Mouse (Mus musculus): ENCODE measurements around the gene Rabif. TPM values are rescaled to one million over a fixed set of nuclear protein-coding genes. Genes with fewer than 3 reads are reported as not detected.
A peak's percentile ranks its signal among the peaks of the same experiment; 100 is the strongest.

The Rabif gene
- polyA plus RNA-seq, 1 experiment from 2014 or later, result 40.3 TPM

DNA sequence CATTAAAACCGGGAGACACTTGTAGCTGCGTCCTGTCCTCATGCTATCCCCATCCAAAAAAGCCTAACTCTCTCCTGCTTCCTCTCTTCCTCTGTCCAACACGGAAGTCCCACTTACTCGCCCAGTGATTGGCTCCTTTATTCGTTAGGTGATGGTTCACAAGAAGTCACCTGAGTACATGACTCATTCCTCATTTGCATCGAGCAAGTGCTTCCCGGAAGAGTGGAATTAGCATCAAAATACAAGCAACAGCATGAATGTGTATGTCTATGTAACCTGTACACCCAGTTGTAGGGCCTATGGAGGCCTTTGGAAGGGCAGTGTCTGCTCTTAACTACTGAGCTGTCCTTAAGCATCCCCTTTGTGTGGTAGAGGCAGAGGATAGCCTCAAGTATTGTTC is 2.2 kb upstream of the Rabif start:
- Histone ChIP-seq H3K27ac (no peak overlapping the region), H3K4me3 (no peak overlapping the region), H3K27me3 (ENCODE audit: insufficient read depth, poor library complexity, severe bottlenecking) (no peaks in the 10 kb centered on the region), H3K9me3 (no peaks in the 10 kb centered on the region), H3K36me3 (peaks cover 34% of the 10 kb centered on the region), H3K4me1 (peaks cover 9% of the 10 kb centered on the region; the same call in 1 of the 2 replicates)
- 71% methylated on average over 7 of the region's 7 CpGs for WGBS
- DNase-seq (ENCODE audit: low spot score), result no peak

GRCm38 (mm10) chr1:134493496-134493895 is 952 bp upstream of the Rabif start:
- Histone ChIP-seq H3K4me1 (peaks cover 9% of the 10 kb centered on the region; the same call in 1 of the 2 replicates), H3K4me3 (peak overlapping the region; percentile 82), H3K27ac (peak overlapping the region; percentile 94), H3K9me3 (no peaks in the 10 kb centered on the region), H3K36me3 (peaks cover 22% of the 10 kb centered on the region), H3K27me3 (ENCODE audit: insufficient read depth, poor library complexity, severe bottlenecking) (no peaks in the 10 kb centered on the region)
- DNase-seq (ENCODE audit: low spot score), result no peak
- WGBS, result 86% methylated on average over 2 of the region's 2 CpGs

GRCm38 (mm10) chr1:134493956-134494355 is 492 bp upstream of the Rabif start:
- H3K4me1 ChIP-seq, result peaks cover 9% of the 10 kb centered on the region; the same call in 1 of the 2 replicates
- no peaks in the 10 kb centered on the region for H3K9me3 ChIP-seq
- peak overlapping the region; percentile 94 for H3K27ac ChIP-seq
- peaks cover 22% of the 10 kb centered on the region for H3K36me3 ChIP-seq
- 27% methylated on average over 5 of the region's 5 CpGs for WGBS
- peak overlapping the region; percentile 82 for H3K4me3 ChIP-seq
- no peak for DNase-seq (ENCODE audit: low spot score)
- no peaks in the 10 kb centered on the region for H3K27me3 ChIP-seq (ENCODE audit: insufficient read depth, poor library complexity, severe bottlenecking)

DNA sequence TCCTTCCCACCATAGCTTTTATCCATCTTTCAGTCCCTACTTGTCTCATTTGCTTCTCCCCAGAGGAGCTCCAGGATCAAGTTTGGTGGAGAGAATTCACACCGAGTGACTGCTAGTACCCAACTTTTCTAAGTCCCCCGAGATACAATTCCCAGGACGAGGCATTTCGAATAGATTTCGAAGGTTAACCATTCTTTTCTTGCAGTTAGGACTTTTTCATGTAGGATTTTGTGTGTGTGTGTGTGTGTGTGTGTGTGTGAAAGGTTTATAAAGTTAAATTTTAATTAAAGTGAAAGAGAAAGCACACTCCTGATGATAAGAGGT is 730 bp downstream of the Rabif start:
- Histone ChIP-seq H3K4me3 (peak overlapping the region; percentile 82), H3K9me3 (no peaks in the 10 kb centered on the region), H3K27ac (peak overlapping the region; percentile 94), H3K27me3 (ENCODE audit: insufficient read depth, poor library complexity, severe bottlenecking) (no peaks in the 10 kb centered on the region), H3K4me1 (peaks cover 9% of the 10 kb centered on the region; the same call in 1 of the 2 replicates), H3K36me3 (peaks cover 12% of the 10 kb centered on the region; the same call in 1 of the 2 replicates)
- no peak for DNase-seq (ENCODE audit: low spot score)
- 24% methylated on average over 5 of the region's 5 CpGs for WGBS

DNA sequence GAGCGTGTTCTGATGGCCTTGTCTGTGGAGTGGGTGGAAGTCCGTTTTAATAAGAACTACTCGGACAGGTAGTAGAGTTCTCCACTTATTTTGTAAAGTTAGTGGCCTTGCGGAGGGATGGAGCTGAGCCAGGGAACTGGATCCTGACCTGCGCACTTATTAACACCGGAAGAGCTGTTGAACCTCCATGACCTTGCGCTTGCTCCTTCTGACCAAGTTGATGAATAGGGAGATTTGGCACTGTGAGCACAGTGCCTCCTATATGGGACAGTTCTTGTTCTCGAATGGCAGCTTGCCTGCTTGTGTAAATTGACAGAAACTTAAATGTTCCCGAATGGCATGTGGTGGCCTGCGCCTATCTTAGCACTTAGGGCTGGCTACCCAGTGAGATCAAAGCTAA is 1.5 kb downstream of the Rabif start:
- no peak for DNase-seq (ENCODE audit: low spot score)
- peaks cover 9% of the 10 kb centered on the region; the same call in 1 of the 2 replicates for H3K4me1 ChIP-seq
- H3K27ac ChIP-seq, result no peak overlapping the region
- H3K9me3 ChIP-seq, result no peaks in the 10 kb centered on the region
- H3K27me3 ChIP-seq (ENCODE audit: insufficient read depth, poor library complexity, severe bottlenecking), result no peaks in the 10 kb centered on the region
- 86% methylated on average over 10 of the region's 10 CpGs for WGBS
- H3K36me3 ChIP-seq, result peaks cover 13% of the 10 kb centered on the region; the same call in 1 of the 2 replicates
- H3K4me3 ChIP-seq, result peak overlapping the region; percentile 82; the same call in 1 of the 2 replicates

- Histone ChIP-seq H3K4me3 (no peak overlapping the region), H3K27ac (no peak overlapping the region), H3K4me1 (peaks cover 3% of the 10 kb centered on the region; the same call in 1 of the 2 replicates)
These were observed 6.5 kb downstream of the Rabif start for GRCm38 (mm10) chr1:134500916-134501315.

DNA sequence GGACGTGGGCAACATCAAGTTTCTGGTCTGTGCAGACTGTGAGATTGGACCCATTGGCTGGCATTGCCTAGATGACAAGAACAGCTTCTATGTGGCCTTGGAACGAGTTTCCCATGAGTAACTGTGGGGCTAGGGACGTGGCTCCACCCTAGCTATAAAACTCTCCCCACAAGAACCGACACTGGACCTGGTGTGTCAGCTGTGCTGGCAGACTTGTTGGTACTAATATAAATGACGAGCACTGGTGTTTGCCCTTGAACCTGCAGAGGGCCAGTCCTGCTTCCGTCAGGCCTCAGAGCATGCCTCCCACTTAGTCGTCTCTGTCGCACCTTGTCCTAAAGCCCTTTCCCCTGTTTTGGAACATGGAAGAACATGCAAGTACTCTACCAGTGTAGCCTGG is 11.8 kb downstream of the Rabif start:
- Histone ChIP-seq H3K27me3 (ENCODE audit: insufficient read depth, poor library complexity, severe bottlenecking) (no peaks in the 10 kb centered on the region), H3K36me3 (peaks cover 63% of the 10 kb centered on the region)
- WGBS, result 84% methylated on average over 8 of the region's 8 CpGs

More at GRCm38 (mm10) chr1:134500916-134501315, 6.5 kb downstream of the Rabif start:
- H3K27me3 ChIP-seq (ENCODE audit: insufficient read depth, poor library complexity, severe bottlenecking), result no peaks in the 10 kb centered on the region
- no peak for DNase-seq (ENCODE audit: low spot score)
- WGBS, result 100% methylated on average over 1 of the region's 1 CpGs
- H3K36me3 ChIP-seq, result peaks cover 42% of the 10 kb centered on the region
- H3K9me3 ChIP-seq, result no peaks in the 10 kb centered on the region

DNA sequence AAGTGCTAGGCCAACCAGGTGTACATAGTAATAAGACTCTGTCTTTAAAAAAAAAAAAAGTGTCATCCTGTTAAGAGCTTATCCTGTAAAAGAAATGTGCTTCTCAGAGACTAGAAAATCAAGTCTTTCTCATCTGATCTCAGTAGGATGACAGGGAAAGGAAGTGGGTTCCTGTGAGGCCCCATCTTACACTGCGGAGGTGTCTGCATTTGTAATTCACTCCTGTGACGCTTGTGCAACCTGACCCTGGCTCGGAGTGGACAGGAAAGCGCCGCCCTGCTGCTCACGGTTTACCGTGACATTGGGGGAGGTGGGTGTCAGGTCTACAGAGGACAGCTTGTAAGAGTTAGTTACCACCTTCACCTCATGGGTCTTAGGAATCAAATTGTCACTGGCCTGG is 15.6 kb downstream of the Rabif start:
- Histone ChIP-seq H3K4me3 (no peak overlapping the region), H3K4me1 (peaks cover 9% of the 10 kb centered on the region), H3K27me3 (ENCODE audit: insufficient read depth, poor library complexity, severe bottlenecking) (peaks cover 36% of the 10 kb centered on the region), H3K36me3 (peaks cover 42% of the 10 kb centered on the region), H3K9me3 (no peaks in the 10 kb centered on the region), H3K27ac (no peak overlapping the region)
- DNase-seq (ENCODE audit: low spot score), result no peak
- WGBS, result 47% methylated on average over 7 of the region's 7 CpGs

More for the DNA sequence above, 11.8 kb downstream of the Rabif start:
- no peaks in the 10 kb centered on the region for H3K4me1 ChIP-seq
- no peak for DNase-seq (ENCODE audit: low spot score)
- H3K4me3 ChIP-seq, result no peak overlapping the region
- no peaks in the 10 kb centered on the region for H3K9me3 ChIP-seq
- H3K27ac ChIP-seq, result no peak overlapping the region

- Histone ChIP-seq H3K27ac (no peak overlapping the region), H3K9me3 (no peaks in the 10 kb centered on the region), H3K27me3 (ENCODE audit: insufficient read depth, poor library complexity, severe bottlenecking) (peaks cover 39% of the 10 kb centered on the region), H3K4me3 (no peak overlapping the region), H3K4me1 (peaks cover 22% of the 10 kb centered on the region), H3K36me3 (peaks cover 22% of the 10 kb centered on the region)
- WGBS, result 73% methylated on average over 4 of the region's 4 CpGs
- DNase-seq (ENCODE audit: low spot score), result no peak
These were observed 17.7 kb downstream of the Rabif start for GRCm38 (mm10) chr1:134512183-134512582.

DNA sequence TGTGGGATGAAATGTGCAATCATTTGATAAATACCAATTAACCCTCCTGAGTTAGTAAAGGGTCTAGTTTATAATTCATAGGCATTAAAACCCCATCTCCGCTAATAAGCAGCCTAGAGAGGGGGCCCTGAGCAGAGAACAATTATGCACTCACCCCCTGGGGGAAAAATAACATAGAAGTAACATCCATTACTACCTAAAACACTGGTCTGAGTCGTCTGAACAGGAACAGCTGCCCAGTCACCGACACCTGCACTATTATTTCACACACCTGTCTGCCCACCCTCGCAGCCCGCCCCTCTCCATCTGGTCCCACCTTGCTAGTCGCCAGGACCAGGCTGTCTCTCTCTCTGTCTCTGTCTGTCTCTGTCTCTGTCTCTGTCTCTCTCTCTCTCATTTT is 18.1 kb downstream of the Rabif start:
- no peak for DNase-seq (ENCODE audit: low spot score)
- Histone ChIP-seq H3K4me1 (peaks cover 22% of the 10 kb centered on the region), H3K27me3 (ENCODE audit: insufficient read depth, poor library complexity, severe bottlenecking) (peaks cover 39% of the 10 kb centered on the region), H3K4me3 (peak overlapping the region; percentile 68; the same call in 1 of the 2 replicates), H3K27ac (no peak overlapping the region), H3K9me3 (no peaks in the 10 kb centered on the region), H3K36me3 (peaks cover 18% of the 10 kb centered on the region)
- WGBS, result 52% methylated on average over 6 of the region's 6 CpGs

- Histone ChIP-seq H3K9me3 (no peaks in the 10 kb centered on the region), H3K27me3 (ENCODE audit: insufficient read depth, poor library complexity, severe bottlenecking) (peaks cover 39% of the 10 kb centered on the region), H3K36me3 (peaks cover 9% of the 10 kb centered on the region), H3K27ac (peak overlapping the region; percentile 69), H3K4me1 (peaks cover 22% of the 10 kb centered on the region), H3K4me3 (peak overlapping the region; percentile 68)
- DNase-seq (ENCODE audit: low spot score), result no peak
- WGBS, result 1% methylated on average over 38 of the region's 38 CpGs
These were observed 18.9 kb downstream of the Rabif start for GRCm38 (mm10) chr1:134513312-134513860.

DNA sequence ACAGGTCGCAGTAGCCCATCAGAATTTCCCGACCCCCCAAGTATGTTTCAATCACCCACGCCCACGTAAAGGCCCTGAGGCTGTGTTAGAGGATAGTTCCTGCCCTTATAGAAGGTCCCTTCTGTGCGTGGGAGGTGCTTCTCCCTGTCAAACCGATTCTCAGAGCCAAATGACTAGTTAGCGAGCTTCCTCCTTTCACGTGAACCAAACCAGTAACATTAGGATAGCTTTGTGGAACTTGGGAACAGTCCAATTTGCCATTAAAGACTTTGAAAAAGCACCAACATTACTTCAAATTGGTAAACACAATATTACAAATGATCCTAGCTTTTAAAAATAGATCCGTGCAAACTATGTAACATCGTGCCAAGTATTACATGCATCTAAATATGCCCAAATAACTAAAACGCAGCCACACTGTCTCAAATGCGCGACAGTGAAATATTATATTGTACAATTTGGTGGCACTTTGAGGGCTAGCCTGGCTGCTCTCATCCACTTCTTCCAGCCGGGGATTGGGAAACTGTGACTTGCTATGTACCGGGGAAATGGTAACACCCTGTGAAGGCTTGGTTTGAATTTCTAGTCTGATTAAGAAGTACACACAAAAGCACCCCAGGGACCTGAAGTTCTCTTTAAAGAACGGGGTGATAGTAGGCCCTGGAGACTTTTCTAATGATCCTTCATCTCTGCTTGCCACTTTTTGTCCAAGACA is 19.6 kb downstream of the Rabif start:
- Histone ChIP-seq H3K27ac (no peak overlapping the region), H3K9me3 (no peaks in the 10 kb centered on the region), H3K36me3 (peaks cover 6% of the 10 kb centered on the region; the same call in 1 of the 2 replicates), H3K4me3 (peak overlapping the region; percentile 68), H3K4me1 (peaks cover 22% of the 10 kb centered on the region), H3K27me3 (ENCODE audit: insufficient read depth, poor library complexity, severe bottlenecking) (peaks cover 39% of the 10 kb centered on the region)
- 49% methylated on average over 16 of the region's 16 CpGs for WGBS
- no peak for DNase-seq (ENCODE audit: low spot score)

- no peak for DNase-seq (ENCODE audit: low spot score)
- H3K27me3 ChIP-seq (ENCODE audit: insufficient read depth, poor library complexity, severe bottlenecking), result peaks cover 39% of the 10 kb centered on the region
- 65% methylated on average over 2 of the region's 2 CpGs for WGBS
- no peak overlapping the region for H3K4me3 ChIP-seq
- H3K36me3 ChIP-seq, result no peaks in the 10 kb centered on the region
- H3K27ac ChIP-seq, result 0 out of 2 replicates have a peak overlapping the region, but pooled peaks have one; percentile 33
- H3K9me3 ChIP-seq, result no peaks in the 10 kb centered on the region
- H3K4me1 ChIP-seq, result peaks cover 22% of the 10 kb centered on the region
These were observed 21.4 kb downstream of the Rabif start for GRCm38 (mm10) chr1:134515891-134516290.

Measured in heart, embryonic 10.5 days (tissue).